Mouse (Mus musculus) liver, postnatal 0 days (tissue): ENCODE measurements around the gene Pgam2. TPM values are rescaled to one million over a fixed set of nuclear protein-coding genes. Genes with fewer than 3 reads are reported as not detected.

Source experiments
- ATAC-seq: fragments of 200-750 bp; cut with Nextera tagmentation; 2 replicates; pipeline ENCODE4 v1.8.0; 2017; ENCODE audit warnings: mild to moderate bottlenecking, moderate library complexity
- DNase-seq: peaks from one replicate; pipeline ENCODE4 v3.0.0-alpha.2; 2016
- H3K27ac ChIP-seq: fragments of 300-500 bp; sonication (generic); 2 replicates; pipeline ENCODE4 v1.5.1; 2014; ENCODE audit warnings: antibody characterized with exemption, moderate library complexity, mild to moderate bottlenecking, low read depth
- H3K27me3 ChIP-seq: fragments of 300-500 bp; sonication (generic); 2 replicates; pipeline ENCODE4 v1.6.1; 2014; ENCODE audit warnings: low read length, control low read depth, mixed read lengths; ENCODE audit not compliant: insufficient read depth
- H3K36me3 ChIP-seq: fragments of 300-500 bp; sonication (generic); replicated peaks from 2 replicates; pipeline ENCODE4 v1.6.1; 2014; ENCODE audit warnings: mild to moderate bottlenecking, control low read depth, low read length, moderate library complexity, mixed read lengths; ENCODE audit not compliant: insufficient read depth
- H3K4me1 ChIP-seq: fragments of 300-500 bp; sonication (generic); 2 replicates; pipeline ENCODE4 v1.6.1; 2014; ENCODE audit warnings: antibody characterized with exemption, mild to moderate bottlenecking, control low read depth; ENCODE audit not compliant: insufficient read depth
- H3K4me2 ChIP-seq: fragments of 300-500 bp; sonication (generic); 2 replicates; pipeline ENCODE4 v1.6.1; 2014; ENCODE audit warnings: low read depth, mild to moderate bottlenecking, low read length, moderate library complexity, mixed read lengths
- H3K4me3 ChIP-seq: fragments of 300-500 bp; sonication (generic); 2 replicates; pipeline ENCODE4 v1.5.1; 2014; ENCODE audit warnings: low read depth, low read length
- H3K9ac ChIP-seq: fragments of 300-500 bp; sonication (generic); replicated peaks from 2 replicates; pipeline ENCODE4 v1.6.1; 2014; ENCODE audit warnings: mild to moderate bottlenecking, moderate library complexity
- H3K9me3 ChIP-seq: fragments of 300-500 bp; sonication (generic); 2 replicates; pipeline ENCODE4 v1.6.1; 2016; ENCODE audit warnings: mild to moderate bottlenecking, control low read depth, low read length, mixed read lengths
- CTCF ChIP-seq: sonication (generic); IDR thresholded peaks from 2 replicates; pipeline ENCODE4 v1.5.1; 2016; ENCODE audit warnings: antibody characterized with exemption, low read depth
- EP300 ChIP-seq: IDR thresholded peaks from 2 replicates; pipeline ENCODE4 v1.6.1; 2016; ENCODE audit warnings: antibody characterized with exemption, low read depth, mild to moderate bottlenecking
- WGBS: fragments of 180-500 bp; shearing (Covaris S2); extraction: QIAGEN DNeasy Blood & Tissue Kit; methylation state at CpG from one replicate; pipeline ENCODE4 v1.1.7; 2014; ENCODE audit not compliant: insufficient replicate concordance; 5-methylcytosine and 5-hydroxymethylcytosine counted together
- polyA plus RNA-seq: library from polyadenylated mRNA; unstranded; fragments of >200 nt; fragmentation: Nextera tagmentation; extraction: Ambion mirVana; gene quantifications from 2 replicates; pipeline ENCODE4 v1.2.1, GENCODE M21; 2015

The Pgam2 gene
- polyA plus RNA-seq = 1.1 and 16.6 TPM in 2 replicates

- Histone ChIP-seq H3K36me3 (peaks cover 25% of the 10 kb centered on the region), H3K9ac (no peak within 1 kb of the TSS), H3K27ac (no peak within 1 kb of the TSS), H3K4me1 (peaks cover 13% of the 10 kb centered on the region), H3K27me3 (no peaks in the 10 kb centered on the region), H3K4me2 (no peak within 1 kb of the TSS), H3K4me3 (no peak within 1 kb of the TSS), H3K9me3 (no peaks in the 10 kb centered on the region)
- no peak for TF ChIP-seq CTCF
- no peak for TF ChIP-seq EP300
- DNase-seq (no peak), ATAC-seq (no peak)
- WGBS = 47% methylated on average over 8 of the region's 8 CpGs
Observed at GRCm38 (mm10) chr11:5803551-5803981, at the start of gene Pgam2. Gene Pgam2 (minus strand): TSS chr11:5803733.

GRCm38 (mm10) chr11:5852314-5852713 lies 48.8 kb upstream of the Pgam2 start:
- Histone ChIP-seq H3K4me3 (no peak overlapping the region), H3K36me3 (no peaks in the 10 kb centered on the region), H3K4me1 (no peaks in the 10 kb centered on the region), H3K9me3 (no peaks in the 10 kb centered on the region), H3K4me2 (no peak overlapping the region), H3K9ac (no peak overlapping the region), H3K27me3 (no peaks in the 10 kb centered on the region), H3K27ac (no peak overlapping the region)
- ATAC-seq (no peak), DNase-seq (no peak)
- 60% methylated on average over 1 of the region's 1 CpGs for WGBS
- no peak for TF ChIP-seq EP300
- TF ChIP-seq CTCF = no peak

GRCm38 (mm10) chr11:5851021-5851736 lies 47.6 kb upstream of the Pgam2 start:
- no peaks in the 10 kb centered on the region; the same call in 1 of the 2 replicates for H3K4me1 ChIP-seq
- H3K9me3 ChIP-seq = no peaks in the 10 kb centered on the region
- H3K27ac ChIP-seq = no peak overlapping the region
- H3K36me3 ChIP-seq = no peaks in the 10 kb centered on the region
- H3K4me2 ChIP-seq = no peak overlapping the region
- no peak for DNase-seq
- TF ChIP-seq EP300 (no peak), CTCF (no peak)
- 61% methylated on average over 4 of the region's 4 CpGs for WGBS
- no peaks in the 10 kb centered on the region for H3K27me3 ChIP-seq
- H3K9ac ChIP-seq = no peak overlapping the region
- H3K4me3 ChIP-seq = no peak overlapping the region
- no peak for ATAC-seq

- WGBS = 56% methylated on average over 5 of the region's 5 CpGs
- Histone ChIP-seq H3K4me1 (no peaks in the 10 kb centered on the region; the same call in 1 of the 2 replicates), H3K9ac (no peak overlapping the region), H3K4me3 (no peak overlapping the region), H3K27ac (no peak overlapping the region), H3K27me3 (no peaks in the 10 kb centered on the region), H3K4me2 (no peak overlapping the region), H3K9me3 (no peaks in the 10 kb centered on the region), H3K36me3 (no peaks in the 10 kb centered on the region)
- TF ChIP-seq EP300 (no peak), CTCF (no peak)
- ATAC-seq (no peak), DNase-seq (no peak)
Observed at GRCm38 (mm10) chr11:5850452-5850851, 46.9 kb upstream of the Pgam2 start.

- no peaks in the 10 kb centered on the region for H3K36me3 ChIP-seq
- TF ChIP-seq EP300 = no peak
- no peak for TF ChIP-seq CTCF
- H3K9ac ChIP-seq = no peak overlapping the region
- H3K27ac ChIP-seq = no peak overlapping the region
- H3K4me2 ChIP-seq = no peak overlapping the region
- WGBS = 50% methylated on average over 2 of the region's 2 CpGs
- no peaks in the 10 kb centered on the region; the same call in 1 of the 2 replicates for H3K4me1 ChIP-seq
- no peak for DNase-seq
- no peak for ATAC-seq
- H3K9me3 ChIP-seq = no peaks in the 10 kb centered on the region
- H3K4me3 ChIP-seq = no peak overlapping the region
- no peaks in the 10 kb centered on the region for H3K27me3 ChIP-seq
Observed at GRCm38 (mm10) chr11:5849316-5849715, 45.8 kb upstream of the Pgam2 start.

GRCm38 (mm10) chr11:5848741-5849140 lies 45.2 kb upstream of the Pgam2 start:
- Histone ChIP-seq H3K4me3 (no peak overlapping the region), H3K4me1 (no peaks in the 10 kb centered on the region; the same call in 1 of the 2 replicates), H3K4me2 (no peak overlapping the region), H3K27me3 (no peaks in the 10 kb centered on the region), H3K9me3 (no peaks in the 10 kb centered on the region), H3K9ac (no peak overlapping the region), H3K27ac (no peak overlapping the region), H3K36me3 (no peaks in the 10 kb centered on the region)
- DNase-seq (no peak), ATAC-seq (no peak)
- 70% methylated on average over 6 of the region's 6 CpGs for WGBS
- no peak for TF ChIP-seq CTCF
- TF ChIP-seq EP300 = no peak
